ENCODE assay signal across 7 mouse cellular contexts in the genomic region with DNA sequence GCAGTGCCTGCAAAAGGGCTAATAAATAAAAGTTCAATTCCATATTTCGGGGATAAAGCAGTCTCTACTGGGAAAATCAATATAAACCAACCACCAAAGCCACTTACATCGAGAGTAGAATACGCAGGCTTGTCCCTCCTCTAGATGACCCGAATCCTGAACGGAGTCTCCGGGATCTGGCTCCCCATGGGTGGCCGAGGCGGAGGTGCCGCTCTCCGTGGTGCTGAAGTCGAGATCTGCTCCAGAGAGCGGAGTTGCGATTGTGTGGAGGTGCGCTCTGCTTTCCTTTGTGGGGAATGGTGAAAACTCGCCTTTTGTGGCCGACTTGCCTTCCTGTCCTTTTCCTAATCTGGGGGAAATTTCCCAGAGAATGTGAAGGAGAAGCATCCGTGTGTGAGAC. TPM values are rescaled to one million over a fixed set of nuclear protein-coding genes. Genes with fewer than 3 reads are reported as not detected.
DNase-seq lines count a peak whose midpoint lies in the region; ATAC-seq lines count a peak whose summit lies in the region.

No protein-coding gene starts in this region.

- peak; percentile 62 for DNase-seq in liver
- DNase-seq in adrenal gland, postnatal 14 days = peak; percentile 83
- peak; percentile 67 for DNase-seq in forebrain, embryonic 10.5 days (ENCODE audit: extremely low spot score, low spot score)
- DNase-seq in lung, postnatal 4 days = peak; percentile 52 to 68
- peak; percentile 55 for DNase-seq in testis, postnatal 14 days (ENCODE audit: low spot score)

- WGBS in liver, embryonic 12.5 days (ENCODE audit: insufficient replicate concordance) = 6% methylated on average over 17 of the region's 17 CpGs
- WGBS in forebrain, embryonic 10.5 days = 3% methylated on average over 17 of the region's 17 CpGs
- WGBS in hindbrain, embryonic 16.5 days = 1% methylated on average over 17 of the region's 17 CpGs

- H3K36me3 ChIP-seq in liver, embryonic 12.5 days = no peaks in the 10 kb centered on the region
- H3K36me3 ChIP-seq in forebrain, embryonic 10.5 days (replicated peaks) = no peaks in the 10 kb centered on the region
- H3K36me3 ChIP-seq in hindbrain, embryonic 16.5 days (ENCODE audit: control insufficient read depth, insufficient read depth, low read length) = no peaks in the 10 kb centered on the region

- no peak for ATAC-seq in liver, embryonic 12.5 days
- peak; percentile 50; the same call in 1 of the 2 replicates for ATAC-seq in hindbrain, embryonic 16.5 days

- H3K4me3 ChIP-seq in liver, embryonic 12.5 days = no peak overlapping the region
- no peak overlapping the region for H3K4me3 ChIP-seq in forebrain, embryonic 10.5 days
- H3K4me3 ChIP-seq in hindbrain, embryonic 16.5 days (ENCODE audit: low read length) = peak overlapping the region; percentile 41

- no peak overlapping the region for H3K4me2 ChIP-seq in liver, embryonic 12.5 days
- peak overlapping the region; percentile 51 for H3K4me2 ChIP-seq in hindbrain, embryonic 16.5 days (ENCODE audit: low read length)

- H3K27ac ChIP-seq in liver, embryonic 12.5 days = no peak overlapping the region
- no peak overlapping the region for H3K27ac ChIP-seq in forebrain, embryonic 10.5 days
- peak overlapping the region; percentile 41 for H3K27ac ChIP-seq in hindbrain, embryonic 16.5 days (ENCODE audit: low read depth, low read length)

- no peaks in the 10 kb centered on the region for H3K27me3 ChIP-seq in liver, embryonic 12.5 days (replicated peaks)
- H3K27me3 ChIP-seq in forebrain, embryonic 10.5 days (ENCODE audit: poor library complexity, severe bottlenecking) = 0 out of 2 replicates have a peak, but pooled peaks cover 6% of the 10 kb centered on the region
- no peaks in the 10 kb centered on the region; the same call in 1 of the 2 replicates for H3K27me3 ChIP-seq in hindbrain, embryonic 16.5 days (replicated peaks; ENCODE audit: control insufficient read depth, insufficient read depth, low read length)

- H3K9ac ChIP-seq in liver, embryonic 12.5 days = no peak overlapping the region
- peak overlapping the region; percentile 47 for H3K9ac ChIP-seq in hindbrain, embryonic 16.5 days (ENCODE audit: low read depth, low read length)

- H3K9me3 ChIP-seq in liver, embryonic 12.5 days (replicated peaks) = no peaks in the 10 kb centered on the region
- no peaks in the 10 kb centered on the region for H3K9me3 ChIP-seq in forebrain, embryonic 10.5 days
- no peaks in the 10 kb centered on the region for H3K9me3 ChIP-seq in hindbrain, embryonic 16.5 days (ENCODE audit: control insufficient read depth, low read length)

- H3K4me1 ChIP-seq in liver, embryonic 12.5 days = no peaks in the 10 kb centered on the region
- H3K4me1 ChIP-seq in forebrain, embryonic 10.5 days = peaks cover 4% of the 10 kb centered on the region; the same call in 1 of the 2 replicates
- H3K4me1 ChIP-seq in hindbrain, embryonic 16.5 days (ENCODE audit: control insufficient read depth, insufficient read depth, low read depth, low read length) = no peaks in the 10 kb centered on the region; the same call in 1 of the 2 replicates

RNA-seq across cellular contexts. Expression of a gene that starts 0.4 kb away (rescaled TPM):
- polyA plus RNA-seq in liver, embryonic 12.5 days (2016; fragmentation: Nextera tagmentation; extraction: Ambion mirVana) = not detected in 2 replicates
- 0.23 and 0.33 TPM in 2 replicates for total RNA-seq in adrenal gland, postnatal 14 days (2021)
- not detected in 2 replicates for polyA plus RNA-seq in forebrain, embryonic 10.5 days (2016; fragmentation: Nextera tagmentation; extraction: Ambion mirVana)
- polyA plus RNA-seq in hindbrain, embryonic 16.5 days (2015; fragmentation: Nextera tagmentation; extraction: Ambion mirVana) = 5.2 and 6.3 TPM in 2 replicates
